Mouse (Mus musculus) liver, embryonic 12.5 days (tissue): Measurements from ENCODE around the gene Anks3. TPM values are rescaled to one million over a fixed set of nuclear protein-coding genes. Genes with fewer than 3 reads are reported as not detected.

Experiments
- ATAC-seq: fragments of 200-750 bp; cut with Nextera tagmentation; 2 replicates; pipeline ENCODE4 v1.8.0; 2017; ENCODE audit warnings: moderate number of reproducible peaks, mild to moderate bottlenecking, moderate library complexity
- H3K27ac ChIP-seq: fragments of 300-500 bp; sonication (generic); 2 replicates; pipeline ENCODE4 v1.5.1; 2016; ENCODE audit warnings: mild to moderate bottlenecking
- H3K27me3 ChIP-seq: fragments of 300-500 bp; sonication (generic); replicated peaks from 2 replicates; pipeline ENCODE4 v1.6.1; 2016; ENCODE audit warnings: mild to moderate bottlenecking, moderate library complexity
- H3K36me3 ChIP-seq: fragments of 300-500 bp; sonication (generic); 2 replicates; pipeline ENCODE4 v1.6.1; 2016; ENCODE audit warnings: mild to moderate bottlenecking, moderate library complexity
- H3K4me1 ChIP-seq: fragments of 300-500 bp; sonication (generic); 2 replicates; pipeline ENCODE4 v1.6.1; 2016
- H3K4me2 ChIP-seq: fragments of 300-500 bp; sonication (generic); 2 replicates; pipeline ENCODE4 v1.6.1; 2016; ENCODE audit warnings: mild to moderate bottlenecking, moderate library complexity
- H3K4me3 ChIP-seq: fragments of 300-500 bp; sonication (generic); 2 replicates; pipeline ENCODE4 v1.5.1; 2016; ENCODE audit warnings: mild to moderate bottlenecking, moderate library complexity
- H3K9ac ChIP-seq: fragments of 300-500 bp; sonication (generic); 2 replicates; pipeline ENCODE4 v1.6.1; 2016; ENCODE audit warnings: mild to moderate bottlenecking, moderate library complexity
- H3K9me3 ChIP-seq: fragments of 300-500 bp; sonication (generic); replicated peaks from 2 replicates; pipeline ENCODE4 v1.6.1; 2016; ENCODE audit warnings: mild to moderate bottlenecking, moderate library complexity
- WGBS: fragments of 180-500 bp; shearing (Covaris S2); methylation state at CpG from one replicate; pipeline ENCODE4 v1.1.7; 2016; ENCODE audit not compliant: insufficient replicate concordance; 5-methylcytosine and 5-hydroxymethylcytosine counted together
- polyA plus RNA-seq: library from polyadenylated mRNA; unstranded; fragments of >200 nt; fragmentation: Nextera tagmentation; extraction: Ambion mirVana; gene quantifications from 2 replicates; pipeline ENCODE4 v1.2.1, GENCODE M21; 2016

The Anks3 gene
- polyA plus RNA-seq, 1 experiment from 2014 or later: 16.8 TPM

DNA sequence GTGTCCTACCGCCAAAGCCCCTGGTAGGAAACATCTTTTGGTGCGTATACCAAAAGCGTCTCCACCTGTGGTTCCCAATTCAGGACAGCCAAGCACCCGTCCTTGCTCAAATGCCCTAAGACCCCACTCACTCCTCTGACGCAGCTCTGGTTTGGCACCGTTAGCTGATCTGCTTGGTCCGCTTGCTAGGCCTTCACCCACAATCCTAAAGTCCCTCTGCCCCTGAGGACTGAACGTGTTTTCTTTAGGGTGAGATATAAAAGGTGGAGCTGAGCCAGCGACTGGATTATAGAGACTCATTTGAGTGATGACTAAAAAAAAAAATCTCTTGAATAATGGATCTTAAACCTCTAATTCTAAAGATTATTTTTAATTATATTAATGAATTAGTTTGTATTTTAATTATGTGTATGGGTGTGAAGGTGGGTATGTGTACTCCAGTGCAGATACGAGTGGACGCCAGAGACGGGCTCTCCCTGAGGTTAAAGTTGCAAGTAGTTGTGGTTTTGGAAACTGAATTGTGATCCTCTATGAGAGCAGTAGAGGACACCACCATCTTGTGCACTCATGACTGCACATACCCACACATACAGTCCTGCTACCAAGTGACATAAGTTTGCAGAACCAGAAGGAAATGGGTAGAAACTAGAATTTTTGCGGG is 856 bp upstream of the Anks3 start:
- Histone ChIP-seq H3K9ac (peak overlapping the region; percentile 86), H3K4me3 (peak overlapping the region; percentile 92), H3K4me2 (peak overlapping the region; percentile 82), H3K27me3 (no peaks in the 10 kb centered on the region), H3K27ac (peak overlapping the region; percentile 88), H3K36me3 (0 out of 2 replicates have a peak, but pooled peaks cover 3% of the 10 kb centered on the region), H3K9me3 (no peaks in the 10 kb centered on the region), H3K4me1 (peaks cover 29% of the 10 kb centered on the region)
- ATAC-seq: 0 out of 2 replicates have a peak, but pooled peaks have one; percentile 1
- WGBS: 13% methylated on average over 13 of the region's 13 CpGs

GRCm38 (mm10) chr16:4963346-4963745 is 659 bp downstream of the Anks3 start:
- no peaks in the 10 kb centered on the region for H3K9me3 ChIP-seq
- peaks cover 8% of the 10 kb centered on the region for H3K36me3 ChIP-seq
- ATAC-seq: no peak
- H3K27ac ChIP-seq: peak overlapping the region; percentile 88; the same call in 1 of the 2 replicates
- H3K4me2 ChIP-seq: peak overlapping the region; percentile 82
- H3K27me3 ChIP-seq: no peaks in the 10 kb centered on the region
- peak overlapping the region; percentile 86 for H3K9ac ChIP-seq
- WGBS: 24% methylated on average over 9 of the region's 9 CpGs
- H3K4me1 ChIP-seq: peaks cover 29% of the 10 kb centered on the region
- peak overlapping the region; percentile 92 for H3K4me3 ChIP-seq

GRCm38 (mm10) chr16:4960260-4960659 is 3.7 kb downstream of the Anks3 start:
- no peaks in the 10 kb centered on the region for H3K9me3 ChIP-seq
- H3K4me3 ChIP-seq: no peak overlapping the region
- H3K36me3 ChIP-seq: peaks cover 35% of the 10 kb centered on the region
- H3K4me2 ChIP-seq: no peak overlapping the region
- no peak for ATAC-seq
- WGBS: 73% methylated on average over 8 of the region's 8 CpGs
- H3K9ac ChIP-seq: no peak overlapping the region
- H3K4me1 ChIP-seq: peaks cover 26% of the 10 kb centered on the region
- H3K27ac ChIP-seq: no peak overlapping the region
- H3K27me3 ChIP-seq: no peaks in the 10 kb centered on the region

GRCm38 (mm10) chr16:4957446-4957845 is 6.6 kb downstream of the Anks3 start:
- no peak for ATAC-seq
- peaks cover 63% of the 10 kb centered on the region for H3K36me3 ChIP-seq
- WGBS: 74% methylated on average over 3 of the region's 3 CpGs
- no peak overlapping the region for H3K4me2 ChIP-seq
- H3K9ac ChIP-seq: no peak overlapping the region
- no peaks in the 10 kb centered on the region for H3K9me3 ChIP-seq
- H3K4me3 ChIP-seq: no peak overlapping the region
- H3K4me1 ChIP-seq: peaks cover 19% of the 10 kb centered on the region
- no peak overlapping the region for H3K27ac ChIP-seq
- no peaks in the 10 kb centered on the region for H3K27me3 ChIP-seq

DNA sequence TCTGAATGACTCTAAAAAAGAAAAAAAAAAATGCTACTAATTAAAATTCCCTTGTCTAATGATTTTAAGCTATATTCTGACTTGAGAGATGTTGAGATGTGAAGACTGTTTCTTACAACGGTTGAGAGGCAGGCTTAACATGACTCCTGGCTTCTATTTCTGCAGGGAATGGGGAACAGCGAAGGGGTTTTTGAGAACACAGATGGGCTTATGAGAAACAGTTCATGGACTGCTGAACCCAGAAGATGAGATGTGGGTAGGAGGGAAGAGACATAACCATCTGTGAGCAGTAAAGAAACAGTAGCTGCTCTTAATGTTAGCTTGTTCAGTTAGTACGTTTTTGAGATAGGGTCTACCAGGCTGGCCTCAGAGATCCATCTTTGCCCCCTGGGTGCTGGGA is 7.4 kb downstream of the Anks3 start:
- Histone ChIP-seq H3K36me3 (peaks cover 70% of the 10 kb centered on the region), H3K4me3 (no peak overlapping the region), H3K27ac (no peak overlapping the region), H3K9ac (no peak overlapping the region), H3K4me2 (no peak overlapping the region), H3K9me3 (no peaks in the 10 kb centered on the region), H3K27me3 (no peaks in the 10 kb centered on the region), H3K4me1 (peaks cover 13% of the 10 kb centered on the region)
- 76% methylated on average over 3 of the region's 3 CpGs for WGBS
- ATAC-seq: no peak

GRCm38 (mm10) chr16:4947378-4947777 is 16.6 kb downstream of the Anks3 start:
- Histone ChIP-seq H3K4me1 (0 out of 2 replicates have a peak, but pooled peaks cover 3% of the 10 kb centered on the region), H3K27ac (peak overlapping the region; percentile 6; the same call in 1 of the 2 replicates), H3K27me3 (no peaks in the 10 kb centered on the region), H3K36me3 (peaks cover 86% of the 10 kb centered on the region), H3K9me3 (no peaks in the 10 kb centered on the region), H3K9ac (no peak overlapping the region), H3K4me2 (no peak overlapping the region), H3K4me3 (no peak overlapping the region)
- 0 out of 2 replicates have a peak, but pooled peaks have one; percentile 12 for ATAC-seq
- 81% methylated on average over 4 of the region's 4 CpGs for WGBS

GRCm38 (mm10) chr16:4946155-4946554 is 17.9 kb downstream of the Anks3 start:
- H3K36me3 ChIP-seq: peaks cover 87% of the 10 kb centered on the region

GRCm38 (mm10) chr16:4945415-4945814 is 18.6 kb downstream of the Anks3 start:
- Histone ChIP-seq H3K4me2 (no peak overlapping the region), H3K4me1 (0 out of 2 replicates have a peak, but pooled peaks cover 4% of the 10 kb centered on the region), H3K27me3 (no peaks in the 10 kb centered on the region), H3K9me3 (no peaks in the 10 kb centered on the region), H3K27ac (no peak overlapping the region), H3K9ac (no peak overlapping the region), H3K4me3 (no peak overlapping the region), H3K36me3 (peaks cover 88% of the 10 kb centered on the region)
- ATAC-seq: no peak
- 70% methylated on average over 4 of the region's 4 CpGs for WGBS

More at GRCm38 (mm10) chr16:4946155-4946554, 17.9 kb downstream of the Anks3 start:
- Histone ChIP-seq H3K4me3 (no peak overlapping the region), H3K4me1 (0 out of 2 replicates have a peak, but pooled peaks cover 3% of the 10 kb centered on the region), H3K9ac (no peak overlapping the region), H3K4me2 (no peak overlapping the region), H3K27me3 (no peaks in the 10 kb centered on the region), H3K27ac (no peak overlapping the region), H3K9me3 (no peaks in the 10 kb centered on the region)
- ATAC-seq: no peak
- 75% methylated on average over 3 of the region's 3 CpGs for WGBS

GRCm38 (mm10) chr16:4943431-4943830 is 20.6 kb downstream of the Anks3 start:
- no peak overlapping the region for H3K4me3 ChIP-seq
- WGBS: 89% methylated on average over 3 of the region's 3 CpGs
- H3K4me1 ChIP-seq: peaks cover 21% of the 10 kb centered on the region
- ATAC-seq: no peak
- H3K9ac ChIP-seq: no peak overlapping the region
- no peaks in the 10 kb centered on the region for H3K9me3 ChIP-seq
- no peak overlapping the region for H3K4me2 ChIP-seq
- no peak overlapping the region for H3K27ac ChIP-seq
- H3K36me3 ChIP-seq: peaks cover 82% of the 10 kb centered on the region
- no peaks in the 10 kb centered on the region for H3K27me3 ChIP-seq

DNA sequence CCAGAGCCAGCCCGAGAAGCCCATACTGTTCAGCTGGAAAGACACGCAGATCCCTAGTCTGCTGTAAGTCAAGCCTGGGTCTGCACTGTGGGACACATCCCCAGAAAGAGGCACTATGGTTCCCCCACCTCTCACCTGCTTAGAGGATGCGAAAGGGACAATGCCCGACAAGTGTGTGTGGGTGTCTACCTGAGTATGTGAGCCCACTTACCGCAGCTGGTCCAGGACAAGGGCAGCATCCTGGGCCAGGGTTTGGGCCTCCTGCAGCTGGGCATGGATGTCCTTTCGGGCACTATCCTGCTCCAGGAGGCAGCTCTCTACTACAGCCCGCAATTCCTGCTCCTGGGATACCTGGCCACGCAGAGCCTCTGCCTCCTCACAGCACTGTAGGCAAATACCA is 21.1 kb downstream of the Anks3 start:
- Histone ChIP-seq H3K9ac (no peak overlapping the region), H3K27me3 (no peaks in the 10 kb centered on the region), H3K4me2 (no peak overlapping the region), H3K4me3 (no peak overlapping the region), H3K9me3 (no peaks in the 10 kb centered on the region), H3K4me1 (peaks cover 25% of the 10 kb centered on the region), H3K36me3 (peaks cover 77% of the 10 kb centered on the region), H3K27ac (no peak overlapping the region)
- 78% methylated on average over 8 of the region's 8 CpGs for WGBS
- no peak for ATAC-seq

DNA sequence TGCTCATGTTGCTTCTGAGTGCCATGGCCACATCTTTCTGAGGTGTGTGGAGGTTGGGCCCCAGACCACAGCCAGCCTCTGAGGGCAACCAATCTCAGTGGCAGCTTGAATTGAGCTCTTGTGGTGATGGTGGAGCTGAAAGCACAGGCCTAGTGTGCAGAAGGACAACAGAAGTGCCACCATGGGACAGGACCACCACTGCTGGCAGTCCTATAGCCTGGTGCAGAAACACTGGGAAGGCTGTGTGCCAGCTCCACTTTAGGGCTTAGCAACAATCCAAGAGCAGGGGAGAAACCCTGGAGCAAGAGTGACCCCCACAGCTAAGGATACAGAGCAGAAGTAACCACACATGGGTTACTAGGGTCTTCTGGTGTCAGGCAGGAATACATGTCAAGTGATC is 23.0 kb downstream of the Anks3 start:
- Histone ChIP-seq H3K27me3 (no peaks in the 10 kb centered on the region), H3K9ac (no peak overlapping the region), H3K4me3 (no peak overlapping the region), H3K27ac (no peak overlapping the region), H3K4me1 (peaks cover 22% of the 10 kb centered on the region), H3K9me3 (no peaks in the 10 kb centered on the region), H3K36me3 (peaks cover 74% of the 10 kb centered on the region), H3K4me2 (no peak overlapping the region)
- ATAC-seq: no peak

GRCm38 (mm10) chr16:4940311-4940850 is 23.6 kb downstream of the Anks3 start:
- H3K27me3 ChIP-seq: no peaks in the 10 kb centered on the region
- H3K9ac ChIP-seq: 0 out of 2 replicates have a peak overlapping the region, but pooled peaks have one; percentile 82
- 83% methylated on average over 10 of the region's 10 CpGs for WGBS
- no peak overlapping the region for H3K27ac ChIP-seq
- peak overlapping the region; percentile 97 for H3K4me2 ChIP-seq
- no peaks in the 10 kb centered on the region for H3K9me3 ChIP-seq
- no peak for ATAC-seq
- H3K36me3 ChIP-seq: peaks cover 74% of the 10 kb centered on the region
- peaks cover 25% of the 10 kb centered on the region for H3K4me1 ChIP-seq
- H3K4me3 ChIP-seq: no peak overlapping the region
